Mouse (Mus musculus): ENCODE results near the gene B3gnt2.

DNA sequence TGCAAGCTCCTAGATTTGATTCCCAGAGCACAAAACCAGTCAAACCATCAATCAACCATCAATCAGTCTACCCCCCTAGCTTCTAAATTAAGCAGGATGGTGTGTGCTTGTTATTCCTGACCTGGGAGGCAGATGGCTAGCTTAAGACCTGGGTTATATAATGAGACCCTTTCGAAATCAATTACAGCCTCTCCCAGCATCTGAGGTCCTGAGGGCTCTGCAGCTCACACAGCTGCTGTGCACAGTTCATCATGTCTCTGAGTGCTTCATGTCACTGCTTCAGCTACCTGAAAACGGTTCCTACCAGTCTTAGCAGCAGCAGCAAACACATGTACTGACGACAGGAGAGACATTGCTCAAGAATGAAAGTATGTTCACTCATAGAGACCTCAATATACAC is 32.3 kb upstream of the B3gnt2 start:
- TF ChIP-seq CTCF (IDR thresholded peaks at IDR 0.05; ENCODE audit: borderline replicate concordance, insufficient read depth, low read length) (no peak), POLR2A (IDR thresholded peaks at IDR 0.05; ENCODE audit: low read depth, low read length) (no peak)

Data from embryonic fibroblast, embryonic 13.5 days (primary cell).